Mouse (Mus musculus) common myeloid progenitor, adult 5-6 weeks (primary cell): ENCODE measurements at regions not wholly inside any gene's neighbourhood (a gene's known extent, or its start where the extent isn't known, plus 50 kb on each side); places are given as distances from the start of the nearest gene placed in this dataset.
"Not testable (repeated sequence)": the region's sequence is repeated elsewhere in the genome, so short reads cannot be mapped to it uniquely, and the experiment has no call there.

ENCODE experiments used
- ATAC-seq: replicated peaks from 2 replicates; pipeline ENCODE4 v1.8.0; 2016; ENCODE audit warnings: low read depth, mild to moderate bottlenecking, moderate TSS enrichment, inconsistent platforms; ENCODE audit not compliant: poor library complexity, severe bottlenecking

GRCm38 (mm10) chr3:83416536-83416935 lies 288.8 kb downstream of the Dchs2 start:
- no peak for ATAC-seq

GRCm38 (mm10) chr3:83424267-83424666 lies 296.5 kb downstream of the Dchs2 start:
- no peak for ATAC-seq

GRCm38 (mm10) chr3:83429376-83429775 lies 301.6 kb downstream of the Dchs2 start:
- ATAC-seq, result no peak

GRCm38 (mm10) chr3:83446154-83446667 lies 318.5 kb downstream of the Dchs2 start:
- ATAC-seq, result peak; percentile 56; the same call in 1 of the 2 replicates

- ATAC-seq, result no peak
Measured at GRCm38 (mm10) chr3:83450662-83451061, 315.5 kb upstream of the Sfrp2 start.

- ATAC-seq, result no peak
Measured at GRCm38 (mm10) chr3:83451317-83451716, 314.8 kb upstream of the Sfrp2 start.

- ATAC-seq, result no peak
Measured at GRCm38 (mm10) chr3:83453462-83453861, 312.7 kb upstream of the Sfrp2 start.

- ATAC-seq, result no peak
Measured at GRCm38 (mm10) chr3:83458450-83458849, 307.7 kb upstream of the Sfrp2 start.

- no peak for ATAC-seq
Measured at GRCm38 (mm10) chr3:83479251-83479650, 286.9 kb upstream of the Sfrp2 start.

GRCm38 (mm10) chr3:83480176-83480575 lies 285.9 kb upstream of the Sfrp2 start:
- ATAC-seq, result no peak

GRCm38 (mm10) chr3:83486192-83486716 lies 279.9 kb upstream of the Sfrp2 start:
- ATAC-seq, result no peak

GRCm38 (mm10) chr3:83495584-83495983 lies 270.5 kb upstream of the Sfrp2 start:
- no peak for ATAC-seq

GRCm38 (mm10) chr3:83503901-83504300 lies 262.2 kb upstream of the Sfrp2 start:
- ATAC-seq, result no peak

GRCm38 (mm10) chr3:83516614-83517013 lies 249.5 kb upstream of the Sfrp2 start:
- no peak for ATAC-seq

GRCm38 (mm10) chr3:83517914-83518635 lies 248.0 kb upstream of the Sfrp2 start:
- no peak for ATAC-seq

- ATAC-seq, result no peak
Measured at GRCm38 (mm10) chr3:83530243-83530847, 235.8 kb upstream of the Sfrp2 start.

- ATAC-seq, result not testable (repeated sequence)
Measured at GRCm38 (mm10) chr3:83536624-83537023, 229.5 kb upstream of the Sfrp2 start.

GRCm38 (mm10) chr3:83537231-83537630 lies 228.9 kb upstream of the Sfrp2 start:
- no peak for ATAC-seq

- no peak for ATAC-seq
Measured at GRCm38 (mm10) chr3:83537711-83538110, 228.4 kb upstream of the Sfrp2 start.

- no peak for ATAC-seq
Measured at GRCm38 (mm10) chr3:83538898-83539297, 227.2 kb upstream of the Sfrp2 start.
